Mouse (Mus musculus): Measurements from ENCODE around the gene Appl2. TPM values are rescaled to one million over a fixed set of nuclear protein-coding genes. Genes with fewer than 3 reads are reported as not detected.

The Appl2 gene
- polyA plus RNA-seq, 1 experiment from 2014 or later: 40.5 TPM

- ATAC-seq (no peak), DNase-seq (ENCODE audit: low spot score) (no peak)
- Histone ChIP-seq H3K4me3 (ENCODE audit: low read depth, low read length) (no peak overlapping the region), H3K9me3 (ENCODE audit: low read length) (no peaks in the 10 kb centered on the region), H3K27ac (ENCODE audit: low read length) (no peak overlapping the region), H3K36me3 (ENCODE audit: insufficient read depth, low read length) (peaks cover 27% of the 10 kb centered on the region), H3K9ac (replicated peaks; ENCODE audit: low read depth) (no peak overlapping the region), H3K4me2 (replicated peaks; ENCODE audit: low read depth, low read length) (no peak overlapping the region), H3K4me1 (ENCODE audit: insufficient read depth, low read depth, low read length) (no peaks in the 10 kb centered on the region), H3K27me3 (replicated peaks; ENCODE audit: insufficient read depth, low read length) (no peaks in the 10 kb centered on the region)
- WGBS: 93% methylated on average over 7 of the region's 7 CpGs
- TF ChIP-seq EP300 (IDR thresholded peaks at IDR 0.05): no peak
- peak; percentile 14; the same call in 1 of the 2 replicates for TF ChIP-seq CTCF (IDR thresholded peaks at IDR 0.05)
Measured at GRCm38 (mm10) chr10:83565449-83566441, 82.8 kb downstream of the Appl2 start.

GRCm38 (mm10) chr10:83563005-83563404 is 85.5 kb downstream of the Appl2 start:
- Histone ChIP-seq H3K9ac (replicated peaks; ENCODE audit: low read depth) (no peak overlapping the region), H3K4me1 (ENCODE audit: insufficient read depth, low read depth, low read length) (no peaks in the 10 kb centered on the region), H3K9me3 (ENCODE audit: low read length) (no peaks in the 10 kb centered on the region), H3K36me3 (ENCODE audit: insufficient read depth, low read length) (peaks cover 28% of the 10 kb centered on the region), H3K4me2 (replicated peaks; ENCODE audit: low read depth, low read length) (no peak overlapping the region), H3K27me3 (replicated peaks; ENCODE audit: insufficient read depth, low read length) (no peaks in the 10 kb centered on the region), H3K27ac (ENCODE audit: low read length) (no peak overlapping the region), H3K4me3 (ENCODE audit: low read depth, low read length) (no peak overlapping the region)
- no peak for TF ChIP-seq EP300 (IDR thresholded peaks at IDR 0.05)
- no peak for ATAC-seq
- DNase-seq (ENCODE audit: low spot score): no peak

Other genes starting within 250 kb of the Appl2 start
- gene Aldh1l2, start 114.6 kb downstream of the Appl2 start, polyA plus RNA-seq (2015; fragmentation: Nextera tagmentation; extraction: Ambion mirVana): 0.45 and 0.55 TPM in 2 replicates
- 28.3 and 32.7 TPM in 2 replicates for gene Washc4, start 105.0 kb downstream of the Appl2 start, polyA plus RNA-seq (2015; fragmentation: Nextera tagmentation; extraction: Ambion mirVana)
- 19.6 and 21.5 TPM in 2 replicates for gene 1500009L16Rik, start 74.1 kb upstream of the Appl2 start, polyA plus RNA-seq (2015; fragmentation: Nextera tagmentation; extraction: Ambion mirVana)